Mouse (Mus musculus) heart, embryonic 16.5 days (tissue): Measurements from ENCODE around the gene Med15. TPM values are rescaled to one million over a fixed set of nuclear protein-coding genes. Genes with fewer than 3 reads are reported as not detected.
"Not testable (repeated sequence)": the region's sequence is repeated elsewhere in the genome, so short reads cannot be mapped to it uniquely, and the experiment has no call there.

ENCODE experiments used
- ATAC-seq: fragments of 200-750 bp; cut with Nextera tagmentation; replicated peaks from 2 replicates; pipeline ENCODE4 v1.8.0; 2017; ENCODE audit warnings: moderate number of reproducible peaks; ENCODE audit not compliant: insufficient read depth, low FRiP score; ENCODE audit errors: extremely low read depth
- H3K27ac ChIP-seq: fragments of 300-500 bp; sonication (generic); 2 replicates; pipeline ENCODE4 v1.5.1; 2014; ENCODE audit warnings: mild to moderate bottlenecking, low read length, control low read depth, moderate library complexity
- H3K27me3 ChIP-seq: fragments of 300-500 bp; sonication (generic); 2 replicates; pipeline ENCODE4 v1.6.1; 2014; ENCODE audit warnings: low read length, mixed read lengths; ENCODE audit not compliant: control insufficient read depth, insufficient read depth
- H3K36me3 ChIP-seq: fragments of 300-500 bp; sonication (generic); 2 replicates; pipeline ENCODE4 v1.6.1; 2014; ENCODE audit not compliant: control insufficient read depth, insufficient read depth
- H3K4me1 ChIP-seq: fragments of 300-500 bp; sonication (generic); 2 replicates; pipeline ENCODE4 v1.6.1; 2014; ENCODE audit warnings: low read length, mixed read lengths; ENCODE audit not compliant: control insufficient read depth, insufficient read depth
- H3K4me2 ChIP-seq: fragments of 300-500 bp; sonication (generic); 2 replicates; pipeline ENCODE4 v1.6.1; 2014; ENCODE audit warnings: low read depth, mild to moderate bottlenecking, control low read depth, low read length
- H3K4me3 ChIP-seq: fragments of 300-500 bp; sonication (generic); 2 replicates; pipeline ENCODE4 v1.5.1; 2014; ENCODE audit warnings: mild to moderate bottlenecking, control low read depth, low read length
- H3K9ac ChIP-seq: fragments of 300-500 bp; sonication (generic); 2 replicates; pipeline ENCODE4 v1.6.1; 2014; ENCODE audit warnings: low read length, control low read depth
- H3K9me3 ChIP-seq: fragments of 300-500 bp; sonication (generic); replicated peaks from 2 replicates; pipeline ENCODE4 v1.6.1; 2016; ENCODE audit warnings: low read length; ENCODE audit not compliant: control insufficient read depth
- WGBS: fragments of 180-500 bp; shearing (Covaris S2); extraction: QIAGEN DNeasy Blood & Tissue Kit; methylation state at CpG from one replicate; pipeline ENCODE4 v1.1.7; 2014; 5-methylcytosine and 5-hydroxymethylcytosine counted together
- polyA plus RNA-seq: library from polyadenylated mRNA; unstranded; fragments of >200 nt; fragmentation: Nextera tagmentation; extraction: Ambion mirVana; gene quantifications from 2 replicates; pipeline ENCODE4 v1.2.1, GENCODE M21; 2015

Med15 gene
- polyA plus RNA-seq, 1 experiment from 2014 or later, result 35.9 TPM

DNA sequence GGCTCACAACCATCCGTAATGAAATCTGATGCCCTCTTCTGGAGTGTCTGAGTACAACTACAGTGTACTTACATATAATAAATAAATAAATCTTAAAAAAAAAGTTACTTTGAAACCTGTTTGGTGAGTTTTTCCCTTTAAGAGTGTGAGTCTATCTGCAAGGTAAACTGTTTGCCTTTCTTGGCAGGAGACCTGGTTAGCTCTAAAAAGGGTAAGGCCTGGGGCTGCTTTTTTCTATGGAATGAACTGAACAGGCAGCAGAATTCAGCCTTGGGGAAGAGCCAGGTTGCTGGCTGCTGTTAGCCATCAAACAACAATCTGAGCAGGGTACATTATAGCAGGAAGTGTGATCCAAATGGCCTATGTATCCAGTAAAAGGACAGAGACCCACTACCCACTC lies 10.1 kb upstream of the Med15 start:
- no peak overlapping the region for H3K4me2 ChIP-seq
- H3K27me3 ChIP-seq, result no peaks in the 10 kb centered on the region
- H3K9ac ChIP-seq, result no peak overlapping the region
- 0 out of 2 replicates have a peak, but pooled peaks cover 2% of the 10 kb centered on the region for H3K4me1 ChIP-seq
- ATAC-seq, result no peak
- 71% methylated on average over 1 of the region's 1 CpGs for WGBS
- no peak overlapping the region for H3K27ac ChIP-seq
- H3K4me3 ChIP-seq, result no peak overlapping the region
- no peaks in the 10 kb centered on the region for H3K36me3 ChIP-seq
- H3K9me3 ChIP-seq, result peaks cover 9% of the 10 kb centered on the region; the same call in 1 of the 2 replicates

DNA sequence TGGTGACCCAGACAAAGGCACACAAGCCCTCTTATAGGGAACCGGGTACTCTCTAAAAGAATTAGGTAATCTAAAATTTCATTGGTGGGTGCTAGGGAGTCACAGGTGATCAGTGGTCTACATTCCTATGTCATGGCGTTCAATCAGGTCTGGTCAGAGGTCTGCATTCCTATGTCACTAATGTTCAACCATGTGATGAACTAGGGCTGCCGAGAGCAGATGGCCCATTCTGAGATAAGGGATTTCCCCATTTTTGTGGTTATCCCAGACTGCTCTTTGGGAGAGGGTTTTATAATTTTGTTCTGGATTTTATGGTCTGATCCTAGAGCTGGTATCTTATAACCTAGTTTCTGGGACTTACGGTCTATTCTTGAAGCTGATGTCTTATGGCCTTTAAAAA lies 7.4 kb upstream of the Med15 start:
- ATAC-seq, result no peak
- H3K9ac ChIP-seq, result no peak overlapping the region
- peaks cover 2% of the 10 kb centered on the region; the same call in 1 of the 2 replicates for H3K9me3 ChIP-seq
- WGBS, result 68% methylated on average over 4 of the region's 4 CpGs
- H3K36me3 ChIP-seq, result no peaks in the 10 kb centered on the region
- H3K4me1 ChIP-seq, result 0 out of 2 replicates have a peak, but pooled peaks cover 2% of the 10 kb centered on the region
- H3K4me2 ChIP-seq, result no peak overlapping the region
- H3K27ac ChIP-seq, result no peak overlapping the region
- H3K27me3 ChIP-seq, result peaks cover 3% of the 10 kb centered on the region; the same call in 1 of the 2 replicates
- H3K4me3 ChIP-seq, result no peak overlapping the region

DNA sequence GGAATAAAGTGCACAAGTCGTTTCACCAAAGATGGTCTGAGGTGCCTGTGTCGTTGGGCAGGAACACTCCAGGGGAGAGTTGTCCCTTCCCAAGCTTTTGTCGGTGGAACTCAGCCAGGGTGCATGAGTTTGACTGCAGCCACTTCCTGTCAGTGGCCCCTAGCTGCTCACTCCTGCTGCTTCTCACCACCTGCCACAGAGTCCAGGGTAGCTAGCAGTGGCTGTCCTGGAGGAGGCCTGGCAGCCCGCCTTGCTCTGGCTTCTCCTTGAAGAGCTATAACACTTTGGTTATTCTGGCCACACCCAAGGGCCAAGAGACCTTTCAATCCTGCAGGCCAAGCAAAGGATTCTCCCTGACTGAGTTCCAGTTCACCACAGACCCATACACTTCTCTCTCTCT lies 3.5 kb upstream of the Med15 start:
- Histone ChIP-seq H3K9ac (no peak overlapping the region), H3K27ac (no peak overlapping the region), H3K4me1 (0 out of 2 replicates have a peak, but pooled peaks cover 2% of the 10 kb centered on the region), H3K9me3 (no peaks in the 10 kb centered on the region), H3K4me3 (no peak overlapping the region), H3K4me2 (no peak overlapping the region), H3K27me3 (peaks cover 3% of the 10 kb centered on the region; the same call in 1 of the 2 replicates), H3K36me3 (no peaks in the 10 kb centered on the region)
- WGBS, result 50% methylated on average over 4 of the region's 4 CpGs
- ATAC-seq, result no peak

DNA sequence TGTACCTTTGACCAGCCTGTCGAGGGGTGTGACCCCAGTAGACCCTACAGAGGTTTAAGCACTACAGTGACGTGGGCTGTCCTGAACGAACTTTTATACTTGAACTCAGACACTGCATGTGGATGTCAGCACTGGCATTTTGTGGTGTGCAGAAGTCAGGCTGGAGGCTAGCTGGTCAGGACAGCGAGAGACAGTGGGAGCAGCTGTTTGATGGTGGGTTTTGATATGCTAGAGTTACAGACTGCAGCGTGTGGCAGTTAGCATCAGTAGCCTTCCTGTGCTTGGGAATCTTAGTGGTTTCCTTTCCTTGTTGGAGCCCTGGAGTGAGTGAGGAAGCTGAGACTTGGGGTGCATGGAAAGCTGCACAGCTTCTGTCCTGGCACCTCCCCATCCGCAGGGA lies 2.2 kb upstream of the Med15 start:
- WGBS, result 86% methylated on average over 6 of the region's 6 CpGs
- ATAC-seq, H3K9ac ChIP-seq, H3K27ac ChIP-seq, H3K27me3 ChIP-seq, H3K4me3 ChIP-seq, H3K4me1 ChIP-seq, H3K36me3 ChIP-seq, H3K4me2 ChIP-seq, H3K9me3 ChIP-seq: not testable (repeated sequence)

GRCm38 (mm10) chr16:17733646-17734045 lies 955 bp upstream of the Med15 start:
- peak overlapping the region; percentile 35 for H3K4me3 ChIP-seq
- peak overlapping the region; percentile 61 for H3K4me2 ChIP-seq
- WGBS, result 69% methylated on average over 2 of the region's 2 CpGs
- H3K36me3 ChIP-seq, result no peaks in the 10 kb centered on the region
- H3K9ac ChIP-seq, result no peak overlapping the region; the same call in 1 of the 2 replicates
- no peak overlapping the region for H3K27ac ChIP-seq
- H3K27me3 ChIP-seq, result peaks cover 3% of the 10 kb centered on the region; the same call in 1 of the 2 replicates
- ATAC-seq, result no peak
- H3K4me1 ChIP-seq, result no peaks in the 10 kb centered on the region
- no peaks in the 10 kb centered on the region for H3K9me3 ChIP-seq

DNA sequence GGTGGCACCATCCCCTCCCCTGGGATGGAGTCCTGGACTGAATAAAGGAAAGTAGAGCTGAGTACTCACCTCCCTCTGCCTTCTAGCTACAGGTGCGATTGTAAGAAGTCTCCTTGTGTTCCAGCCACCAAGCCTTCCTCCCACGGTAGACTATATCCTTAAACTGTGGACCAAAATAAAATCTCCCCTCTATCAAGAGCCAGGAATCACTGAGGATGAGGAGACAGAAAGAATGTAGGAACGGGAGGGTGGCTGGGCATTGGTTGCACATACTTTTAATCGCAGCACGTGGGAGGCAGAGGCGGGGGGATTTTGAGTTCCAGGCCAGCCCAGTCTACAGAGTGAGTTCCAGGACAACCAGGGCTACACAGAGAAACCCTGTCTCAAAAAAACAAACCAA lies 260 bp downstream of the Med15 start:
- Histone ChIP-seq H3K9me3 (no peaks in the 10 kb centered on the region), H3K27me3 (peaks cover 3% of the 10 kb centered on the region; the same call in 1 of the 2 replicates), H3K27ac (no peak overlapping the region), H3K36me3 (no peaks in the 10 kb centered on the region), H3K4me1 (no peaks in the 10 kb centered on the region), H3K4me3 (no peak overlapping the region), H3K9ac (no peak overlapping the region), H3K4me2 (no peak overlapping the region)
- ATAC-seq, result no peak
- 52% methylated on average over 6 of the region's 6 CpGs for whole genome bisulfite sequencing

DNA sequence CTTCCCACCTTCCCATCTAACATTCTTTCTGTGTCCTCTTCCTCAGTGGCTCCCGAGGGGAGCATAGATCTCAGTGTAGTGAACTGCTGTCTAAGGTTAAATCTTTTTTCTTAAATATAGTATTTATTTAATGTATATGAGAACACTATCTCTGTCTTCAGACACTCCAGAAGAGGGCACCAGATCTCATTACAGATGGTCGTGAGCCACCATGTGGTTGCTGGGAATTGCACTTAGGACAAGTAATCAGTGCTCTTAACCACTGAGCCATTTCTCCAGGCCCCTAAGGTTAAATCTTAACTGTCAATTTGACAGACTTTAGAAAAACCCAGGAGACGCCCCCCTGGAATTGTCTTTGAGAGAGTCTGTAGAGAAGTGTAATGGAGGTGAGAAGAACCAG lies 670 bp downstream of the Med15 start:
- H3K4me1 ChIP-seq, result peaks cover 1% of the 10 kb centered on the region
- H3K4me2 ChIP-seq, result no peak overlapping the region
- peaks cover 3% of the 10 kb centered on the region; the same call in 1 of the 2 replicates for H3K27me3 ChIP-seq
- no peak overlapping the region for H3K9ac ChIP-seq
- 38% methylated on average over 3 of the region's 3 CpGs for WGBS
- no peak for ATAC-seq
- no peaks in the 10 kb centered on the region for H3K36me3 ChIP-seq
- H3K27ac ChIP-seq, result no peak overlapping the region
- no peak overlapping the region for H3K4me3 ChIP-seq
- H3K9me3 ChIP-seq, result no peaks in the 10 kb centered on the region

DNA sequence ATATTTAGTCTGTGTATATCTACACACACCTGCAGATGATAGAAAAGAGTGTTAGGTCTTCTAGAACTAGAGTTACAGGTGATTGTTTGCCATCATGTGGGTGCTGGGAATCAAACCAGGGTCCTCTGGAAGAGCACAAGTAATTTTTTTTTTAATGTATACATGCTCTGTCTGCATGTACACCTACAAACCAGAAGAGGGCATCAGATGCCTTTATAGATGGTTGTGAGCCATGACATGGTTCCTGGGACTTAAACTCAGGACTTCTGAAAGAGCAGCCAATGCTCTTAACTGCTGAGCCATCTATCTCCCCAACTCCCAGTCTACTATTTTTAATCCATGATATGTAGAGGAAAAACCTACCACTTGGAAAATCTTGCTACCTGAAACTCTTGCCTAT lies 2.7 kb downstream of the Med15 start:
- Histone ChIP-seq H3K4me2 (no peak overlapping the region), H3K9ac (no peak overlapping the region), H3K4me3 (no peak overlapping the region), H3K36me3 (no peaks in the 10 kb centered on the region), H3K27ac (no peak overlapping the region), H3K9me3 (no peaks in the 10 kb centered on the region), H3K4me1 (peaks cover 5% of the 10 kb centered on the region), H3K27me3 (no peaks in the 10 kb centered on the region)
- ATAC-seq, result no peak

GRCm38 (mm10) chr16:17727179-17727861 lies 5.4 kb downstream of the Med15 start:
- Histone ChIP-seq H3K36me3 (no peaks in the 10 kb centered on the region), H3K9ac (peak overlapping the region; percentile 57; the same call in 1 of the 2 replicates), H3K4me2 (peak overlapping the region; percentile 53), H3K27ac (peak overlapping the region; percentile 25; the same call in 1 of the 2 replicates), H3K9me3 (no peaks in the 10 kb centered on the region), H3K4me1 (peaks cover 5% of the 10 kb centered on the region), H3K4me3 (peak overlapping the region; percentile 14; the same call in 1 of the 2 replicates), H3K27me3 (no peaks in the 10 kb centered on the region)
- 13% methylated on average over 5 of the region's 5 CpGs for WGBS
- 0 out of 2 replicates have a peak, but pooled peaks have one; percentile 37 for ATAC-seq
